ENCODE assay signal across 7 mouse cellular contexts in the genomic region with DNA sequence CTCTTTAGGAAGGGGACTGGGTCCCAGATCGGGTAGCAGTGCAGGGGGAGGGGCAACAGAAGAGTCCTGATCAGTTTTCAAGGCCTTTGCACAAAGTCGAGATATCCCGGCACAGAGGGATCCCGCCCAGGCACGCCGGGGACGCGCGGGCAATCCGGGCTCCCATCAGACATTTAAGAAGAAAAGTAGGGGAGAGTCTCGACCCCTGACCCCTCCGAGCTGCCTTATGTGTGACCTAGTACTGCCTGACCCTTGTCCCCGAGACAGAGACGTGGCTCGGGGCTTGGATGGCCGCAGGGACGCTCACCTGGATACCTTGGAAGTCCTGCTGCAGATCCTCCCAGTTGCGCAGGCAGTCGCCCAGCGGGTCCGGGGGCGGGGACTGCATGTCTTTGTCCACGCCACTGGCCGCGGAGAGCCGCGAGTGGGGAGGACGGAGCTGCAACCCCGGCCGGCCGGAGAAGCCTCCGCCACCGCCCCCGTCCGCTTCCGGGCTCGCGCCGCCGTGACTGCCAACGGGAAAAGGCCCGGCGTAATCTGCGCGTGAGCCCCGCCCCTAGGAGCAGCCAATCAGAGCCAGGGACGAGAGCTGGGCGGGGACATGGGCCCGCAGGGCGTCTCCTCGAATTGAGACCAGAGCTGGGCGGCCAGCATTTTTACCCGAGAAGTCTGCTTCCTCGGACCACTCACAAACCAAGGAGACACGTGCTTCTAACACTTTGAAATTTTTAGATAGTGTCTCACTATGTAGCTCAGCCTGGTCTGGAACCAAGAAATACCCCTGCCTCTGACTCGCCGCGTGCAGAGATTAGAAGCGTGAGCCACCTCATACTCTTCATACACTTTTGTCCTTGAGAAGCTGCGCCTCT. TPM values are rescaled to one million over a fixed set of nuclear protein-coding genes. Genes with fewer than 3 reads are reported as not detected.
A peak's percentile ranks its signal among the peaks of the same experiment; 100 is the strongest.
DNase-seq lines count a peak whose midpoint lies in the region; ATAC-seq lines count a peak whose summit lies in the region.

A gene (minus strand): TSS at position 708 of the 869 bp plus-strand sequence.

- no peaks in the 10 kb centered on the region for H3K27me3 ChIP-seq in intestine, embryonic 16.5 days (replicated peaks; ENCODE audit: control insufficient read depth, insufficient read depth, low read length)
- no peaks in the 10 kb centered on the region for H3K27me3 ChIP-seq in midbrain, embryonic 11.5 days (ENCODE audit: control insufficient read depth, insufficient read depth, low read length)

- peak; percentile 97 for ATAC-seq in intestine, embryonic 16.5 days
- peak; percentile 94 for ATAC-seq in midbrain, embryonic 11.5 days (ENCODE audit: low FRiP score)

- peak within 1 kb of the TSS; percentile 95 for H3K4me2 ChIP-seq in intestine, embryonic 16.5 days (ENCODE audit: low read depth, low read length)
- peak within 1 kb of the TSS; percentile 94 for H3K4me2 ChIP-seq in midbrain, embryonic 11.5 days

- peak within 1 kb of the TSS; percentile 80 for H3K9ac ChIP-seq in intestine, embryonic 16.5 days (ENCODE audit: low read depth, low read length)
- peak within 1 kb of the TSS; percentile 80 for H3K9ac ChIP-seq in midbrain, embryonic 11.5 days (ENCODE audit: low read length)

- intact Hi-C loops in left cerebral cortex, postnatal 36 days (cut with DNase I), result no loop called here

- H3K9me3 ChIP-seq in intestine, embryonic 16.5 days (ENCODE audit: control insufficient read depth, low read length), result no peaks in the 10 kb centered on the region
- peaks cover 8% of the 10 kb centered on the region; the same call in 1 of the 2 replicates for H3K9me3 ChIP-seq in midbrain, embryonic 11.5 days (ENCODE audit: control insufficient read depth, low read length)

- peak within 1 kb of the TSS; percentile 93 for H3K4me3 ChIP-seq in intestine, embryonic 16.5 days (ENCODE audit: low read length)
- H3K4me3 ChIP-seq in midbrain, embryonic 11.5 days (ENCODE audit: low read depth, low read length), result peak within 1 kb of the TSS; percentile 91

- H3K27ac ChIP-seq in intestine, embryonic 16.5 days (ENCODE audit: low read length), result peak within 1 kb of the TSS; percentile 48; the same call in 1 of the 2 replicates
- H3K27ac ChIP-seq in midbrain, embryonic 11.5 days (ENCODE audit: low read depth, low read length), result no peak within 1 kb of the TSS

- H3K36me3 ChIP-seq in intestine, embryonic 16.5 days (ENCODE audit: control insufficient read depth, insufficient read depth, low read length), result no peaks in the 10 kb centered on the region
- H3K36me3 ChIP-seq in midbrain, embryonic 11.5 days (ENCODE audit: control insufficient read depth, insufficient read depth, low read length), result no peaks in the 10 kb centered on the region

- peak; percentile 98 for DNase-seq in adrenal gland, adult 2 months
- peak; percentile 89 for DNase-seq in embryo, embryonic 11.5 days (ENCODE audit: low read depth, low spot score)
- peak; percentile 93 to 95 for DNase-seq in gastrocnemius, postnatal 4 days (ENCODE audit: low spot score in 2 of 2)
- peak; percentile 93 for DNase-seq in left cerebral cortex, postnatal 36 days (ENCODE audit: low spot score in 2 of 2)
- peak; percentile 97 for DNase-seq in midbrain, embryonic 11.5 days (ENCODE audit: low spot score, missing footprints)
- DNase-seq in skeletal muscle tissue, adult 2 months (ENCODE audit: low read depth, low spot score), result peak; percentile 92

- H3K4me1 ChIP-seq in intestine, embryonic 16.5 days (ENCODE audit: control insufficient read depth, insufficient read depth, low read length), result peaks cover 9% of the 10 kb centered on the region
- H3K4me1 ChIP-seq in midbrain, embryonic 11.5 days (ENCODE audit: control insufficient read depth, insufficient read depth, low read length), result peaks cover 9% of the 10 kb centered on the region

- WGBS in intestine, embryonic 16.5 days, result under 1% methylated on average over 60 of the region's 60 CpGs
- WGBS in midbrain, embryonic 11.5 days, result under 1% methylated on average over 60 of the region's 60 CpGs

RNA-seq across cellular contexts. Expression of the gene that starts here (rescaled TPM):
- 10 to 100 TPM; 40.8 to 80.5 TPM for total RNA-seq in adrenal gland, adult 2 months (2021)
- 60.0 and 87.2 TPM in 2 replicates for polyA plus RNA-seq in adrenal gland, adult 2 months (2012; rRNA removed)
- 10 to 100 TPM; 11.9 to 15.8 TPM for total RNA-seq in gastrocnemius, postnatal 4 days (2021)
- polyA plus RNA-seq in intestine, embryonic 16.5 days (2015; fragmentation: Nextera tagmentation; extraction: Ambion mirVana), result 65.1 and 65.8 TPM in 2 replicates
- 10 to 100 TPM; 15.6 to 18.0 TPM for total RNA-seq in left cerebral cortex, postnatal 36 days (2021)
- 57.5 and 59.9 TPM in 2 replicates for polyA plus RNA-seq in midbrain, embryonic 11.5 days (2014; fragmentation: Nextera tagmentation; extraction: Ambion mirVana)
